Mouse (Mus musculus) midbrain, embryonic 11.5 days (tissue): ENCODE data around the gene Timp2. TPM values are rescaled to one million over a fixed set of nuclear protein-coding genes. Genes with fewer than 3 reads are reported as not detected.

ENCODE experiments used
- ATAC-seq: fragments of 200-750 bp; cut with Nextera tagmentation; 2 replicates; pipeline ENCODE4 v1.8.0; 2017; ENCODE audit warnings: moderate TSS enrichment, moderate library complexity; ENCODE audit not compliant: low FRiP score
- DNase-seq: peaks from one replicate; pipeline ENCODE4 v3.0.0; 2015; ENCODE audit warnings: low spot score; ENCODE audit errors: missing footprints
- H3K27ac ChIP-seq: fragments of 300-500 bp; sonication (generic); 2 replicates; pipeline ENCODE4 v1.5.1; 2014; ENCODE audit warnings: low read depth, low read length
- H3K27me3 ChIP-seq: fragments of 300-500 bp; sonication (generic); 2 replicates; pipeline ENCODE4 v1.6.1; 2014; ENCODE audit warnings: mild to moderate bottlenecking, low read length, moderate library complexity, mixed read lengths; ENCODE audit not compliant: control insufficient read depth, insufficient read depth
- H3K36me3 ChIP-seq: fragments of 300-500 bp; sonication (generic); 2 replicates; pipeline ENCODE4 v1.6.1; 2014; ENCODE audit warnings: mild to moderate bottlenecking, low read length, moderate library complexity, mixed read lengths; ENCODE audit not compliant: control insufficient read depth, insufficient read depth
- H3K4me1 ChIP-seq: fragments of 300-500 bp; sonication (generic); 2 replicates; pipeline ENCODE4 v1.6.1; 2014; ENCODE audit warnings: low read length; ENCODE audit not compliant: control insufficient read depth, insufficient read depth
- H3K4me2 ChIP-seq: fragments of 300-500 bp; sonication (generic); 2 replicates; pipeline ENCODE4 v1.6.1; 2014; ENCODE audit warnings: mild to moderate bottlenecking, moderate library complexity
- H3K4me3 ChIP-seq: fragments of 300-500 bp; sonication (generic); 2 replicates; pipeline ENCODE4 v1.5.1; 2014; ENCODE audit warnings: low read depth, low read length
- H3K9ac ChIP-seq: fragments of 300-500 bp; sonication (generic); 2 replicates; pipeline ENCODE4 v1.6.1; 2014; ENCODE audit warnings: low read length
- H3K9me3 ChIP-seq: fragments of 300-500 bp; sonication (generic); 2 replicates; pipeline ENCODE4 v1.6.1; 2016; ENCODE audit warnings: low read length; ENCODE audit not compliant: control insufficient read depth
- WGBS: fragments of 180-500 bp; shearing (Covaris S2); extraction: QIAGEN DNeasy Blood & Tissue Kit; methylation state at CpG from one replicate; pipeline ENCODE4 v1.1.7; 2014; 5-methylcytosine and 5-hydroxymethylcytosine counted together
- polyA plus RNA-seq: library from polyadenylated mRNA; unstranded; fragments of >200 nt; fragmentation: Nextera tagmentation; extraction: Ambion mirVana; gene quantifications from 2 replicates; pipeline ENCODE4 v1.2.1, GENCODE M21; 2014

Timp2 gene
- polyA plus RNA-seq, 1 experiment from 2014 or later: 40.1 TPM

DNA sequence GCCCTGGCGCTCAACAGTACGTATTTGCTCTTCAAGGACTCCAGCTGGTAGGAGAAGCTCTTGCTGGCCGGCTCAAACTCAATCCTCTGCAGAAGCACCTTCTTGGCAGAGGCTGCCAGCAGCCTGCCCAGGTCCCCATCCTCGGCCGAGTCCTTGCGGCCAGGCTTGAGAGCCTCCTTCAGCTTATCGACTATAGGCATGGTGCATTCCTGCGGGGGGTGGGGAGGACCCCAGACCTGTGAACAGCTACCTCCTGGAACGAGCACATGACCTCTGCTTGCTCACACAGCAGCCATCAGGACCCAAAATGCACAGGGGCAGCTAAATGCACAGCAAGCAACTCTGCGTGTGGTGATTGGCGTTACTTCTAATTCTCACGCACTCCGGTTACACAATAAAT, 69.7 kb downstream of the Timp2 start:
- DNase-seq (no peak), ATAC-seq (no peak)
- H3K4me1 ChIP-seq: peaks cover 11% of the 10 kb centered on the region
- H3K27me3 ChIP-seq: no peaks in the 10 kb centered on the region
- no peak overlapping the region for H3K4me3 ChIP-seq
- H3K36me3 ChIP-seq: peaks cover 23% of the 10 kb centered on the region
- H3K9ac ChIP-seq: no peak overlapping the region
- H3K27ac ChIP-seq: no peak overlapping the region
- H3K9me3 ChIP-seq: no peaks in the 10 kb centered on the region
- no peak overlapping the region for H3K4me2 ChIP-seq
- WGBS: 93% methylated on average over 13 of the region's 13 CpGs

DNA sequence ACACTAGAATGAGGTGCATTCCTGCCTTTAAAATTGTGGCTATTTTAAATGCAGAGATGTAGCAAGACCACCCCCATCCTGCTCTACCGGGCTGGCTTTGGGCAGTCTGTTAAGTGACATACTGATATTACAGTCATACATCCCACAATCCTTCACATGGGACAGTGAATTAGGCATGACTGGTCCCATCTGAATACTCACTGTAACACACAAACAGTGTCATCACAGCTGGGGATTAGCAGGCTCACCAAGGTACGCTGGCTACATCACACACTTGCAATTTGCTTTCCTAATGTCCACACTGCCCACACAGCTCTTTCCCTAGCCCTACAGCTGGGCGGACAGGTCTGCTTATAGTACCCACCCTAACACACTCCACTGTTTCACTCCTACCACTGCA, 75.3 kb downstream of the Timp2 start:
- Histone ChIP-seq H3K27me3 (no peaks in the 10 kb centered on the region), H3K27ac (no peak overlapping the region), H3K4me3 (no peak overlapping the region), H3K4me2 (no peak overlapping the region), H3K4me1 (no peaks in the 10 kb centered on the region), H3K9me3 (no peaks in the 10 kb centered on the region), H3K9ac (no peak overlapping the region), H3K36me3 (peaks cover 31% of the 10 kb centered on the region)
- ATAC-seq: no peak
- WGBS: 93% methylated on average over 3 of the region's 3 CpGs
- no peak for DNase-seq

DNA sequence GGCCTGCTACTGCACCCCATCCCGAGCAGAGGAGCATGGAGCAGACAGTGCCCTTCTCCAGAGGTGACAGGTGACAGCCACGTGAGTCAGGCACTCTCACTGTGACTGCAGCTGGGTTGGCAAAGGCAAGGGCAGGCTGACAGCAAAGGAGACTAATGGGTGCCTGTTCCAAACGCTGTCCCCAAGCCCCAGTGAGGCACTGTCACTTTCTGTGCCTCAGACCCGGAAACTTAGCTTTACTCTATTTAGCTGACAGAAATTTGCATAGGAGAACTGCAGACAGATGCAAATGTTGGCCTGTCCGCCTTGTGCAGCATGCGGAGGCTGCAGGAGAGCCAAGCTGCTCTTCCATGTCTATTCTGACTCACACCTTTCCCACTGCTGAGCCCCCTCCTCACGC, 79.2 kb downstream of the Timp2 start:
- no peak overlapping the region for H3K4me2 ChIP-seq
- 91% methylated on average over 7 of the region's 7 CpGs for WGBS
- H3K36me3 ChIP-seq: peaks cover 36% of the 10 kb centered on the region
- no peak overlapping the region for H3K27ac ChIP-seq
- no peaks in the 10 kb centered on the region for H3K4me1 ChIP-seq
- no peak for ATAC-seq
- H3K9me3 ChIP-seq: no peaks in the 10 kb centered on the region
- H3K27me3 ChIP-seq: no peaks in the 10 kb centered on the region
- H3K4me3 ChIP-seq: no peak overlapping the region
- no peak for DNase-seq
- no peak overlapping the region for H3K9ac ChIP-seq

DNA sequence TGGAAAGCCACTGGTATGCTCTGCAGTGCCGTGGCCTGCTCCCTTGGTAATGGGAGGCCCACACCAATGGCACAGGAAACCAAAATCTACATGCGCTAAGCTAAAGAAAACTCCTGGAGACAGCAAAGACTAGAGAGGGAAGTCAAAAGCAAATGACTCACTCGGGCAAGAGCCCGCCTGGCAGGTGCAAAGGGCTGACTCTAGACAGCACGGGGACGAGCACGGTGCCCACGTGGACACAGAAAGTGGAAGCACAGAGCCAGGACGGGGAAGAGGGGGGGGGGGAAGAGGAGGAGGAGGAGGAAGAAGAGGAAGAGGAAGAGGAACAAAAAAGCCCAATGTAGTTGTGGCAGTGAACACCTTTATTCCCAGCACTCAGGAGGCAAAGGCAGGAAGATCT, 80.4 kb downstream of the Timp2 start:
- Histone ChIP-seq H3K4me3 (no peak overlapping the region), H3K9me3 (no peaks in the 10 kb centered on the region), H3K36me3 (peaks cover 43% of the 10 kb centered on the region), H3K4me2 (no peak overlapping the region), H3K9ac (no peak overlapping the region), H3K27ac (no peak overlapping the region), H3K4me1 (no peaks in the 10 kb centered on the region), H3K27me3 (no peaks in the 10 kb centered on the region)
- 97% methylated on average over 9 of the region's 9 CpGs for WGBS
- ATAC-seq (no peak), DNase-seq (peak; percentile 59)

DNA sequence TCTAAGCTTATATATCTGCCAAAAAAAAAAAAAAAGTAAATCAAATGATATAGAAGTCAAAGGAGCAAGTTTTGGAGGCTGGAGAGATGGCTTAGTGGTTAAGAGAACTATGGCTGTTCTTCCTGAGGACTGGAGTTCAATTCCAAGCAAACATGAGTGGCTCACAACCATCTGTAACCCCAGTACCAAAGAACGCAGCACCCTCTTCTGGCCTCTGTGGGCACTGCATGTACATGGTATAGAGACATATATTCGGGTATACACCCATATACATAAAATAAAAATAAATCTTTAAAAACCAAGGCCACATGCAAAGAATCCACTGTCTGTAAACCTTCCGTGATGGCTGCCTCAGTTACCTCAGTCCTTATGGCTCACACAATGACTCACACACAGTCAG, 85.7 kb downstream of the Timp2 start:
- DNase-seq (no peak), ATAC-seq (no peak)
- Histone ChIP-seq H3K9me3 (no peaks in the 10 kb centered on the region), H3K4me2 (no peak overlapping the region), H3K9ac (no peak overlapping the region), H3K27me3 (no peaks in the 10 kb centered on the region), H3K36me3 (peaks cover 39% of the 10 kb centered on the region), H3K27ac (no peak overlapping the region), H3K4me3 (no peak overlapping the region), H3K4me1 (no peaks in the 10 kb centered on the region)
- 91% methylated on average over 3 of the region's 3 CpGs for WGBS

DNA sequence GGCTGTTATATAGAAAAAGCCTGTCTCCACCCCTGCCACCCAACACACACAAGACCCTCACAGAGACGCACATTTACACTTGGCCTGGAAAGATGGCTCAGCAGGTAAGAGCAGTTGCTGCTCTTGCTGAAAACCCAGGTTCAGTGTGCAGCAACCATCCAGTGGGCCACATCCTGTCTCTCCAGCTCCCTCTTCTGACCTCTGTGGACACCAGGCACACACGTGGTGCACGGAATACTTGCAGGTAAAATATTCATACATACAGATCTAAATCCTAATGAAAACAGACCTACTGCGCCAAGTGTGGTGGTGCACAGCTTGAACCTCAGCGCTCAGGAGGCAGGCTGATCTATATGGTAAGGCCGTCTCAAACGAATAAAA, 88.9 kb downstream of the Timp2 start:
- H3K4me1 ChIP-seq: no peaks in the 10 kb centered on the region
- no peak overlapping the region for H3K4me3 ChIP-seq
- WGBS: 92% methylated on average over 7 of the region's 7 CpGs
- no peaks in the 10 kb centered on the region for H3K9me3 ChIP-seq
- H3K36me3 ChIP-seq: peaks cover 48% of the 10 kb centered on the region
- H3K27me3 ChIP-seq: no peaks in the 10 kb centered on the region
- DNase-seq: peak; percentile 17
- H3K27ac ChIP-seq: no peak overlapping the region
- no peak for ATAC-seq
- H3K4me2 ChIP-seq: no peak overlapping the region
- H3K9ac ChIP-seq: no peak overlapping the region

DNA sequence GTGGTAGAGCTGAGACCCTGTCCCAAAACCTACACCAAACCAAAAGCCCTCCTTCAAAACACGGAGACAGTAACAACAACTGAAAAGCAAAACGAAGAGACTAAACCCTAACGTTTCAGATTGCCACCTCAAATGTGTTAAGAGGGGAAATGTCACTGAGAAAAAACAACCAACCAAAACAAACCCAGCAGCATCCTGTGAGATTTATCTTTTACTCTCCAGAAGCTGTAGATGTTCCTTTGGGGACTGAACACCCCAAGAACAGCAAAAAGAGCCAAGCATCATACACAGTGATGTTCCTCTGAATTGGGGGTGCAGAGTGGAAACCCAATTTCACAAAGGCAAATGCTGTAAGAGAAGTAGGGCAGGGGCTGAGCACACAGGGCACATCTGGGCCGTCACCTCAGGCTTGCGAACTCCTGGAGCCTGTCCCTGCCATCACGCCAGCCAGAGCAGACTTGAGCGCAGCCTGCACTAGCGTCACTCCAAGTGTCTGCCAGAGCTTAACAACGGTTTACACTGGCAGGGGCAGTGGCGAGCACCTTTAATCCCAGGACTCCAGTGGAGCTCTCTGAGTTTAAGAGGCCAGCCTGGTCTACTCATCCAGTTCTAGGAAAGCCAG, 89.4 kb downstream of the Timp2 start:
- DNase-seq (peak; percentile 66), ATAC-seq (no peak)
- H3K27me3 ChIP-seq: no peaks in the 10 kb centered on the region
- H3K4me1 ChIP-seq: no peaks in the 10 kb centered on the region
- 93% methylated on average over 10 of the region's 10 CpGs for WGBS
- H3K36me3 ChIP-seq: peaks cover 45% of the 10 kb centered on the region
- H3K9ac ChIP-seq: no peak overlapping the region
- H3K4me2 ChIP-seq: no peak overlapping the region
- H3K9me3 ChIP-seq: no peaks in the 10 kb centered on the region
- H3K27ac ChIP-seq: no peak overlapping the region
- H3K4me3 ChIP-seq: no peak overlapping the region

DNA sequence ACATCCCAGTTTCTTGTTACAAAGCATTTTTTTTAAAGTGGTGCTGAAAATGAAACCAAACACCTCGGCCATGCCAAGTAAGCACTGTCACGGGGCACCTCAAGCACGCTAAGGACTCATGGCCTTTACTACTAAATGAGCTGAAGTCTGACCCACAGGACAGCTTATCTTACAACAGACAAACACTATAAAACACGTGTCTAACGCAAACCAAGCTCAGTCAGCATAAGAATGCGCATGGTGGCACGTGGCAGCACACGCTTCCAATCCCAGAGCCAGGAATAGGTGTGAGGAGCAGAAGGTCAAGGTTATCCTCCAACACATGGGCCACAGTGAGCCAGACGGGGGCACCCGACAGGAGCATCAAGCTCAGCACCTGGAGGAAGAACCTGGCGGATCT, 89.9 kb downstream of the Timp2 start:
- Histone ChIP-seq H3K9ac (no peak overlapping the region), H3K27me3 (no peaks in the 10 kb centered on the region), H3K4me3 (no peak overlapping the region), H3K27ac (no peak overlapping the region), H3K4me1 (no peaks in the 10 kb centered on the region), H3K4me2 (no peak overlapping the region), H3K9me3 (no peaks in the 10 kb centered on the region), H3K36me3 (peaks cover 49% of the 10 kb centered on the region)
- peak; percentile 65 for DNase-seq
- 95% methylated on average over 11 of the region's 11 CpGs for WGBS
- no peak for ATAC-seq

DNA sequence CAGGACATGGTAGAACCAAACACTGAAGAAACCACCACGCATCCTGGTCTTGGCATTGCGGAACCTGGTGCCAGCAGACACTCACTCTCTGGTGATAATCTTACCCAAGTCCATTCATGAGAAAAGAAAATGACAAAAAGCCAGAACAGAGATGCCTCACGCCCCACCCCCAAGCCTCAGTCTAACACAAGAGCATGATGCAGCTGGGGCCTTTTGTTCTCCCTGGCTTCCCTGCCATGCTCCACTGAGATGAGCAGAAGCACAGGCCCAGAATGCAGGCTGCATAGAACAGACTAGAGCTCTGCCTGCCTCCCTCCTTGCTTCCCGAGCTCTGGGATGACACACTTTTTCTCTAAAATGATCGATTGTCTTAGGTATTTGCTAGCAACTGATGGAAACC, 92.4 kb downstream of the Timp2 start:
- H3K9me3 ChIP-seq: no peaks in the 10 kb centered on the region
- peaks cover 46% of the 10 kb centered on the region for H3K36me3 ChIP-seq
- H3K4me1 ChIP-seq: no peaks in the 10 kb centered on the region
- no peak overlapping the region for H3K4me3 ChIP-seq
- H3K27ac ChIP-seq: no peak overlapping the region
- 0 out of 2 replicates have a peak overlapping the region, but pooled peaks have one; percentile 9 for H3K9ac ChIP-seq
- H3K4me2 ChIP-seq: no peak overlapping the region
- no peak for DNase-seq
- 89% methylated on average over 5 of the region's 5 CpGs for WGBS
- ATAC-seq: no peak
- no peaks in the 10 kb centered on the region for H3K27me3 ChIP-seq
